Mouse (Mus musculus) lung, postnatal 0 days (tissue): ENCODE results near the gene Gtpbp8. TPM values are rescaled to one million over a fixed set of nuclear protein-coding genes. Genes with fewer than 3 reads are reported as not detected.

Source experiments
- ATAC-seq: fragments of 200-750 bp; cut with Nextera tagmentation; 2 replicates; pipeline ENCODE4 v1.8.0; 2017; ENCODE audit warnings: moderate library complexity
- DNase-seq: peaks from one replicate; pipeline ENCODE4 v3.0.0-alpha.2; 2016; ENCODE audit warnings: low spot score
- H3K27ac ChIP-seq: fragments of 300-500 bp; sonication (generic); 2 replicates; pipeline ENCODE4 v1.5.1; 2014; ENCODE audit warnings: antibody characterized with exemption, mild to moderate bottlenecking, low read length, mixed read lengths
- H3K27me3 ChIP-seq: fragments of 300-500 bp; sonication (generic); replicated peaks from 2 replicates; pipeline ENCODE4 v1.6.1; 2014; ENCODE audit warnings: low read length, mixed read lengths; ENCODE audit not compliant: insufficient read depth
- H3K36me3 ChIP-seq: fragments of 300-500 bp; sonication (generic); 2 replicates; pipeline ENCODE4 v1.6.1; 2014; ENCODE audit warnings: low read length, mixed read lengths; ENCODE audit not compliant: insufficient read depth
- H3K4me1 ChIP-seq: fragments of 300-500 bp; sonication (generic); 2 replicates; pipeline ENCODE4 v1.6.1; 2014; ENCODE audit warnings: antibody characterized with exemption, low read depth, low read length, mixed read lengths; ENCODE audit not compliant: insufficient read depth
- H3K4me2 ChIP-seq: fragments of 300-500 bp; sonication (generic); replicated peaks from 2 replicates; pipeline ENCODE4 v1.6.1; 2014; ENCODE audit warnings: low read depth, mild to moderate bottlenecking, low read length, moderate library complexity, mixed read lengths
- H3K4me3 ChIP-seq: fragments of 300-500 bp; sonication (generic); 2 replicates; pipeline ENCODE4 v1.5.1; 2014; ENCODE audit warnings: low read depth, low read length
- H3K9ac ChIP-seq: fragments of 300-500 bp; sonication (generic); replicated peaks from 2 replicates; pipeline ENCODE4 v1.6.1; 2014; ENCODE audit warnings: low read depth, mild to moderate bottlenecking
- H3K9me3 ChIP-seq: fragments of 300-500 bp; sonication (generic); 2 replicates; pipeline ENCODE4 v1.6.1; 2016; ENCODE audit warnings: low read length, mixed read lengths
- CTCF ChIP-seq: IDR thresholded peaks from 2 replicates; pipeline ENCODE4 v1.5.1; 2016; ENCODE audit warnings: antibody characterized with exemption, mild to moderate bottlenecking
- EP300 ChIP-seq: IDR thresholded peaks from 2 replicates; pipeline ENCODE4 v1.6.1; 2016; ENCODE audit warnings: antibody characterized with exemption, mild to moderate bottlenecking, control low read depth
- WGBS: fragments of 180-500 bp; shearing (Covaris S2); extraction: QIAGEN DNeasy Blood & Tissue Kit; methylation state at CpG from one replicate; pipeline ENCODE4 v1.1.7; 2014; 5-methylcytosine and 5-hydroxymethylcytosine counted together
- polyA plus RNA-seq: library from polyadenylated mRNA; unstranded; fragments of >200 nt; fragmentation: Nextera tagmentation; extraction: Ambion mirVana; gene quantifications from 2 replicates; pipeline ENCODE4 v1.2.1, GENCODE M21; 2015

Gene Gtpbp8
- 17.2 and 19.5 TPM in 2 replicates for polyA plus RNA-seq

- under 1% methylated on average over 47 of the region's 47 CpGs for WGBS
These were observed at the start of gene Gtpbp8 for GRCm38 (mm10) chr16:44745866-44746562. TSS of gene Gtpbp8 (minus strand) at chr16:44746363.

GRCm38 (mm10) chr16:44794416-44794815 lies 48.3 kb upstream of the Gtpbp8 start:
- H3K4me1 ChIP-seq, result no peaks in the 10 kb centered on the region
- TF ChIP-seq CTCF (no peak), EP300 (no peak)
- no peak overlapping the region for H3K9ac ChIP-seq
- DNase-seq (peak; percentile 11), ATAC-seq (no peak)
- no peaks in the 10 kb centered on the region for H3K9me3 ChIP-seq
- H3K4me3 ChIP-seq, result no peak overlapping the region
- no peaks in the 10 kb centered on the region for H3K36me3 ChIP-seq
- H3K27me3 ChIP-seq, result no peaks in the 10 kb centered on the region
- no peak overlapping the region for H3K27ac ChIP-seq
- H3K4me2 ChIP-seq, result no peak overlapping the region

More at GRCm38 (mm10) chr16:44745866-44746562, at the start of gene Gtpbp8:
- Histone ChIP-seq H3K4me1 (peaks cover 13% of the 10 kb centered on the region; the same call in 1 of the 2 replicates), H3K36me3 (no peaks in the 10 kb centered on the region; the same call in 1 of the 2 replicates), H3K4me2 (peak within 1 kb of the TSS; percentile 63), H3K27ac (peak within 1 kb of the TSS; percentile 96), H3K9me3 (no peaks in the 10 kb centered on the region), H3K4me3 (peak within 1 kb of the TSS; percentile 87), H3K9ac (peak within 1 kb of the TSS; percentile 78), H3K27me3 (no peaks in the 10 kb centered on the region)
- ATAC-seq, result peak; percentile 97
- DNase-seq, result peak; percentile 96
- TF ChIP-seq CTCF (no peak), EP300 (peak; percentile 36; the same call in 1 of the 2 replicates)

DNA sequence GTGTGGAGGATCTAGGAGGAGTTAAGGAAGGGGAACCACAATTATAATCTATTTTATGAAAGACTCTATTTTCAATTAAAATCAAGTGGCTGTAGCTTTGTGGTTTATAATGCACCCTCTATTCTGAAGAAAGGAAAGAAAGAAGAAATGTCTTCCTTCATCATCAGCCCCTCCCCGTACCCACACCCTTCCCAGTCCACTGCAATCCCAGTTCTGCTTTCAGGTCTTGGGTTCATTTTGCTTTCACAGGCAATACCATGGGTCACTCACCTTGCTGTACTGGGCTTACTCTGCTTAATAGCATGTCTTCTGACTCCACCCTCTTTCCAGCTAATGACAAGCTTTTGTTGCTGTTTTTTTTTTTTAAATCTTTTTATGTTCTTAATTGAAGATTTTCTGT lies 40.8 kb upstream of the Gtpbp8 start:
- TF ChIP-seq CTCF, result no peak
- no peak for TF ChIP-seq EP300
- no peak overlapping the region for H3K9ac ChIP-seq
- H3K4me2 ChIP-seq, result no peak overlapping the region
- 86% methylated on average over 1 of the region's 1 CpGs for WGBS
- no peaks in the 10 kb centered on the region for H3K4me1 ChIP-seq
- H3K27me3 ChIP-seq, result no peaks in the 10 kb centered on the region
- no peak overlapping the region for H3K4me3 ChIP-seq
- H3K9me3 ChIP-seq, result no peaks in the 10 kb centered on the region
- DNase-seq (no peak), ATAC-seq (no peak)
- H3K36me3 ChIP-seq, result no peaks in the 10 kb centered on the region
- no peak overlapping the region for H3K27ac ChIP-seq

- DNase-seq (no peak), ATAC-seq (no peak)
- WGBS, result 70% methylated on average over 4 of the region's 4 CpGs
- Histone ChIP-seq H3K4me2 (no peak overlapping the region), H3K27me3 (no peaks in the 10 kb centered on the region), H3K4me3 (no peak overlapping the region), H3K9ac (no peak overlapping the region), H3K36me3 (no peaks in the 10 kb centered on the region), H3K27ac (no peak overlapping the region), H3K9me3 (no peaks in the 10 kb centered on the region), H3K4me1 (no peaks in the 10 kb centered on the region)
- TF ChIP-seq CTCF, result no peak
- no peak for TF ChIP-seq EP300
These were observed 34.6 kb upstream of the Gtpbp8 start for GRCm38 (mm10) chr16:44780751-44781150.

- DNase-seq, result no peak
- no peak overlapping the region for H3K9ac ChIP-seq
- 89% methylated on average over 5 of the region's 5 CpGs for WGBS
- H3K9me3 ChIP-seq, result no peaks in the 10 kb centered on the region
- TF ChIP-seq EP300 (no peak), CTCF (no peak)
- no peaks in the 10 kb centered on the region for H3K27me3 ChIP-seq
- H3K27ac ChIP-seq, result no peak overlapping the region
- H3K4me1 ChIP-seq, result no peaks in the 10 kb centered on the region
- H3K4me2 ChIP-seq, result no peak overlapping the region
- H3K36me3 ChIP-seq, result no peaks in the 10 kb centered on the region
- no peak overlapping the region for H3K4me3 ChIP-seq
- no peak for ATAC-seq
These were observed 33.3 kb upstream of the Gtpbp8 start for GRCm38 (mm10) chr16:44779494-44779893.

GRCm38 (mm10) chr16:44778538-44779147 lies 32.5 kb upstream of the Gtpbp8 start:
- Histone ChIP-seq H3K4me3 (peak overlapping the region; percentile 1; the same call in 1 of the 2 replicates), H3K9ac (no peak overlapping the region), H3K4me1 (no peaks in the 10 kb centered on the region), H3K27me3 (no peaks in the 10 kb centered on the region), H3K27ac (no peak overlapping the region), H3K36me3 (no peaks in the 10 kb centered on the region), H3K9me3 (no peaks in the 10 kb centered on the region), H3K4me2 (peak overlapping the region; percentile 40)
- ATAC-seq (peak; percentile 37; the same call in 1 of the 2 replicates), DNase-seq (peak; percentile 67)
- TF ChIP-seq CTCF, result no peak
- TF ChIP-seq EP300, result peak; percentile 29; the same call in 1 of the 2 replicates
- whole genome bisulfite sequencing, result 35% methylated on average over 17 of the region's 17 CpGs
